ENCODE assay signal across 8 mouse cellular contexts in the genomic region with DNA sequence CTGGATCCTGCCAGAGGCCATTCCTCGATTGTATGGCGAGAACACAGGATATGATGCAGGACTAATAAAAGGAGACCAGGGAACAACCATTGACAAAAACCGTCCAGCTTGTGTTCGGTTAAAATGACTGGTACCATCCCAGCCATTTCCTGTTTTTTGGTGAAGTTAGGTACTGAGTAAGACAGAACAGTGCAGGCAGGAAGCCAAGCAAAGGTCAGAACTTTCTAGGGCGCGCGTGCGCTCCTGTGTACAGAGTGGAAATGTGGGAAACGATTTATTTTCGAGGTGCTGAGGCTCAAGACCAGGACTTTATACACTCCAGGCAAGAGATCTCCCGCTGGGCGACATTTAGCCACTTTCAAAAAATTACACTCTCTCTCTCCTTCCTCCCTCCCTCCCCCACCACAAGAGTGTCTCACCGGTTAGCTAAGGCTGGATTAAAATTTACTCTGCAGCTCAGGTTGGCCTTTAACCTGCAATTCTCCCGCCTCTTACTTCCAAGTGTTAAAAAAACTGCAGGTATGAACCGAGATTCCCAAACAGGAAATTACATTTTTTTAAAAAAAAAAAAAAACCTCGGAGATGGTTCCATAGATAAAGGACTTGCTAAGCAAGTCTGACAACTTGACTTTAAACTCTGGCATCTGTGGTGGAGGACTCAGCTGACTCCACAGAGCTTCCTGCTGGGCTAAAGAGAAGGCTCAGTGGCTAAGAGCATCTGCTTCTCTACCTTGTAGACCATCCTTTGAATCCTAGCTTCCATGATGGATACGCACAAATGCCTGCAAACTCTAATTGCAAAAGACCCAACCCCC. TPM values are rescaled to one million over a fixed set of nuclear protein-coding genes. Genes with fewer than 3 reads are reported as not detected.
DNase-seq lines count a peak whose midpoint lies in the region; ATAC-seq and TF ChIP-seq lines count a peak whose summit lies in the region.

No protein-coding gene starts in this region.

- H3K27me3 ChIP-seq in heart, adult 2 months (ENCODE audit: control insufficient read depth, insufficient read depth, low read length) = no peaks in the 10 kb centered on the region
- no peaks in the 10 kb centered on the region for H3K27me3 ChIP-seq in heart, embryonic 12.5 days (replicated peaks)
- no peaks in the 10 kb centered on the region for H3K27me3 ChIP-seq in embryonic facial prominence, embryonic 15.5 days
- H3K27me3 ChIP-seq in kidney, embryonic 16.5 days (ENCODE audit: insufficient read depth, low read length) = no peaks in the 10 kb centered on the region
- H3K27me3 ChIP-seq in stomach, embryonic 15.5 days (replicated peaks) = no peaks in the 10 kb centered on the region
- no peaks in the 10 kb centered on the region for H3K27me3 ChIP-seq in hindbrain, embryonic 10.5 days (ENCODE audit: insufficient read depth, poor library complexity, severe bottlenecking)

- no peak for TF ChIP-seq POLR2A in heart, adult 2 months (IDR thresholded peaks at IDR 0.05; ENCODE audit: insufficient read depth, low read depth, low read length)

- H3K4me3 ChIP-seq in heart, adult 2 months = no peak overlapping the region
- no peak overlapping the region for H3K4me3 ChIP-seq in heart, embryonic 12.5 days
- no peak overlapping the region for H3K4me3 ChIP-seq in embryonic facial prominence, embryonic 15.5 days (replicated peaks)
- H3K4me3 ChIP-seq in kidney, embryonic 16.5 days (ENCODE audit: low read length) = no peak overlapping the region
- H3K4me3 ChIP-seq in stomach, embryonic 15.5 days (replicated peaks) = no peak overlapping the region
- H3K4me3 ChIP-seq in hindbrain, embryonic 10.5 days = no peak overlapping the region

- WGBS in heart, adult 2 months = 50% methylated on average over 17 of the region's 17 CpGs
- 76% methylated on average over 17 of the region's 17 CpGs for WGBS in heart, embryonic 12.5 days
- WGBS in embryonic facial prominence, embryonic 15.5 days = 61% methylated on average over 17 of the region's 17 CpGs
- 56% methylated on average over 17 of the region's 17 CpGs for WGBS in kidney, embryonic 16.5 days
- 64% methylated on average over 17 of the region's 17 CpGs for WGBS in stomach, embryonic 15.5 days
- 85% methylated on average over 17 of the region's 17 CpGs for WGBS in hindbrain, embryonic 10.5 days

- intact Hi-C loops in heart, adult 2 months (cut with DNase I) = no loop called here

- H3K4me2 ChIP-seq in heart, embryonic 12.5 days = no peak overlapping the region
- peak overlapping the region; percentile 19; the same call in 1 of the 2 replicates for H3K4me2 ChIP-seq in embryonic facial prominence, embryonic 15.5 days (replicated peaks)
- H3K4me2 ChIP-seq in kidney, embryonic 16.5 days (replicated peaks; ENCODE audit: low read depth, low read length) = peak overlapping the region; percentile 21
- no peak overlapping the region for H3K4me2 ChIP-seq in stomach, embryonic 15.5 days

- no peak for ATAC-seq in heart, embryonic 12.5 days (ENCODE audit: insufficient number of reproducible peaks, low FRiP score)
- ATAC-seq in embryonic facial prominence, embryonic 15.5 days (ENCODE audit: insufficient number of reproducible peaks, low FRiP score, low TSS enrichment, low read depth) = no peak
- ATAC-seq in kidney, embryonic 16.5 days (ENCODE audit: low FRiP score, low TSS enrichment) = peak; percentile 44; the same call in 1 of the 2 replicates
- ATAC-seq in stomach, embryonic 15.5 days (ENCODE audit: insufficient read depth, low FRiP score, low read depth) = no peak; the same call in 1 of the 2 replicates

- no peak overlapping the region for H3K9ac ChIP-seq in heart, adult 2 months (ENCODE audit: low read depth, low read length)
- no peak overlapping the region for H3K9ac ChIP-seq in heart, embryonic 12.5 days
- H3K9ac ChIP-seq in embryonic facial prominence, embryonic 15.5 days = no peak overlapping the region
- H3K9ac ChIP-seq in kidney, embryonic 16.5 days (replicated peaks; ENCODE audit: low read length) = no peak overlapping the region
- H3K9ac ChIP-seq in stomach, embryonic 15.5 days = no peak overlapping the region

- TF ChIP-seq EP300 in heart, adult 2 months (IDR thresholded peaks at IDR 0.05; ENCODE audit: insufficient read depth, low read depth, low read length) = no peak

- no peaks in the 10 kb centered on the region for H3K79me2 ChIP-seq in heart, adult 2 months (replicated peaks; ENCODE audit: control insufficient read depth, insufficient read depth, low read length)

- H3K27ac ChIP-seq in heart, adult 2 months = peak overlapping the region; percentile 55
- no peak overlapping the region for H3K27ac ChIP-seq in heart, embryonic 12.5 days (ENCODE audit: poor library complexity, severe bottlenecking)
- peak overlapping the region; percentile 63 for H3K27ac ChIP-seq in embryonic facial prominence, embryonic 15.5 days (replicated peaks)
- H3K27ac ChIP-seq in kidney, embryonic 16.5 days (ENCODE audit: low read length) = peak overlapping the region; percentile 88
- H3K27ac ChIP-seq in stomach, embryonic 15.5 days = peak overlapping the region; percentile 33
- H3K27ac ChIP-seq in hindbrain, embryonic 10.5 days = no peak overlapping the region

- DNase-seq in heart, adult 2 months = peak; percentile 37 to 57
- no peak for DNase-seq in cerebellum, adult 8-10 months
- DNase-seq in cerebellum, postnatal 14 days = no peak
- no peak for DNase-seq in hindbrain, embryonic 10.5 days (ENCODE audit: low spot score)

- TF ChIP-seq CTCF in heart, adult 2 months (IDR thresholded peaks at IDR 0.05) = no peak

- no peaks in the 10 kb centered on the region for H3K36me3 ChIP-seq in heart, adult 2 months (ENCODE audit: control insufficient read depth, insufficient read depth, low read length)
- H3K36me3 ChIP-seq in heart, embryonic 12.5 days = peaks cover 85% of the 10 kb centered on the region
- peaks cover 73% of the 10 kb centered on the region for H3K36me3 ChIP-seq in embryonic facial prominence, embryonic 15.5 days
- peaks cover 57% of the 10 kb centered on the region for H3K36me3 ChIP-seq in kidney, embryonic 16.5 days (ENCODE audit: insufficient read depth, low read length)
- H3K36me3 ChIP-seq in stomach, embryonic 15.5 days = peaks cover 31% of the 10 kb centered on the region
- H3K36me3 ChIP-seq in hindbrain, embryonic 10.5 days = peaks cover 98% of the 10 kb centered on the region

- no peaks in the 10 kb centered on the region for H3K4me1 ChIP-seq in heart, adult 2 months (ENCODE audit: control insufficient read depth, insufficient read depth, low read length)
- no peaks in the 10 kb centered on the region for H3K4me1 ChIP-seq in heart, embryonic 12.5 days (replicated peaks)
- H3K4me1 ChIP-seq in embryonic facial prominence, embryonic 15.5 days = no peaks in the 10 kb centered on the region
- peaks cover 11% of the 10 kb centered on the region; the same call in 1 of the 2 replicates for H3K4me1 ChIP-seq in kidney, embryonic 16.5 days (ENCODE audit: insufficient read depth, low read length)
- no peaks in the 10 kb centered on the region for H3K4me1 ChIP-seq in stomach, embryonic 15.5 days
- no peaks in the 10 kb centered on the region for H3K4me1 ChIP-seq in hindbrain, embryonic 10.5 days (replicated peaks)

- H3K9me3 ChIP-seq in heart, embryonic 12.5 days (replicated peaks) = no peaks in the 10 kb centered on the region
- no peaks in the 10 kb centered on the region for H3K9me3 ChIP-seq in embryonic facial prominence, embryonic 15.5 days (replicated peaks)
- H3K9me3 ChIP-seq in kidney, embryonic 16.5 days (ENCODE audit: low read length) = no peaks in the 10 kb centered on the region
- no peaks in the 10 kb centered on the region for H3K9me3 ChIP-seq in stomach, embryonic 15.5 days
- H3K9me3 ChIP-seq in hindbrain, embryonic 10.5 days = no peaks in the 10 kb centered on the region

RNA-seq across cellular contexts. Expression of a gene that starts 8.7 kb away (rescaled TPM):
- total RNA-seq in heart, adult 2 months (2021) = 10 to 100 TPM; 26.3 to 27.3 TPM
- polyA plus RNA-seq in heart, adult 2 months (2012; rRNA removed) = 9.6 and 15.3 TPM in 2 replicates
- polyA plus RNA-seq in heart, embryonic 12.5 days (2016; fragmentation: Nextera tagmentation; extraction: Ambion mirVana) = 34.8 and 36.2 TPM in 2 replicates
- 31.6 and 34.7 TPM in 2 replicates for polyA plus RNA-seq in embryonic facial prominence, embryonic 15.5 days (2015; fragmentation: Nextera tagmentation; extraction: Ambion mirVana)
- polyA plus RNA-seq in kidney, embryonic 16.5 days (2015; fragmentation: Nextera tagmentation; extraction: Ambion mirVana) = 38.2 and 40.3 TPM in 2 replicates
- polyA plus RNA-seq in stomach, embryonic 15.5 days (2015; fragmentation: Nextera tagmentation; extraction: Ambion mirVana) = 33.6 and 36.6 TPM in 2 replicates
- 35.7 and 39.4 TPM in 2 replicates for polyA plus RNA-seq in hindbrain, embryonic 10.5 days (2016; fragmentation: Nextera tagmentation; extraction: Ambion mirVana)

RNA-seq across cellular contexts. Expression of a gene that starts 11.7 kb away (rescaled TPM):
- 10 to 100 TPM; 21.0 to 21.2 TPM for total RNA-seq in heart, adult 2 months (2021)
- 12.4 and 23.2 TPM in 2 replicates for polyA plus RNA-seq in heart, adult 2 months (2012; rRNA removed)
- 76.0 and 76.1 TPM in 2 replicates for polyA plus RNA-seq in heart, embryonic 12.5 days (2016; fragmentation: Nextera tagmentation; extraction: Ambion mirVana)
- polyA plus RNA-seq in embryonic facial prominence, embryonic 15.5 days (2015; fragmentation: Nextera tagmentation; extraction: Ambion mirVana) = 87.5 and 90.5 TPM in 2 replicates
- polyA plus RNA-seq in kidney, embryonic 16.5 days (2015; fragmentation: Nextera tagmentation; extraction: Ambion mirVana) = 130 and 136 TPM in 2 replicates
- 89.0 and 91.8 TPM in 2 replicates for polyA plus RNA-seq in stomach, embryonic 15.5 days (2015; fragmentation: Nextera tagmentation; extraction: Ambion mirVana)
- 149 and 159 TPM in 2 replicates for polyA plus RNA-seq in hindbrain, embryonic 10.5 days (2016; fragmentation: Nextera tagmentation; extraction: Ambion mirVana)

RNA-seq across cellular contexts. Expression of a gene that starts 11.8 kb away (rescaled TPM):
- total RNA-seq in heart, adult 2 months (2021) = 1 to 10 TPM; 8.6 to 9.8 TPM
- polyA plus RNA-seq in heart, adult 2 months (2012; rRNA removed) = 8.8 and 9.7 TPM in 2 replicates
- 20.9 and 22.7 TPM in 2 replicates for polyA plus RNA-seq in heart, embryonic 12.5 days (2016; fragmentation: Nextera tagmentation; extraction: Ambion mirVana)
- polyA plus RNA-seq in embryonic facial prominence, embryonic 15.5 days (2015; fragmentation: Nextera tagmentation; extraction: Ambion mirVana) = 27.0 and 29.9 TPM in 2 replicates
- 42.6 and 44.5 TPM in 2 replicates for polyA plus RNA-seq in kidney, embryonic 16.5 days (2015; fragmentation: Nextera tagmentation; extraction: Ambion mirVana)
- polyA plus RNA-seq in stomach, embryonic 15.5 days (2015; fragmentation: Nextera tagmentation; extraction: Ambion mirVana) = 26.6 and 27.8 TPM in 2 replicates
- polyA plus RNA-seq in hindbrain, embryonic 10.5 days (2016; fragmentation: Nextera tagmentation; extraction: Ambion mirVana) = 37.9 and 39.4 TPM in 2 replicates

Comparison
In these comparisons a context has a peak if more than half of its experiments do, and no peak if none do; other contexts are left out.
1. H3K27ac ChIP-seq: peak in heart, adult 2 months (single experiment), embryonic facial prominence, embryonic 15.5 days (single experiment), kidney, embryonic 16.5 days (single experiment) and stomach, embryonic 15.5 days (single experiment); none in heart, embryonic 12.5 days (single experiment) and hindbrain, embryonic 10.5 days (single experiment).
2. DNase-seq: peak in heart, adult 2 months (2 of 2); none in cerebellum, adult 8-10 months (single experiment), cerebellum, postnatal 14 days (0 of 2) and hindbrain, embryonic 10.5 days (single experiment).
3. H3K4me2 ChIP-seq: peak in embryonic facial prominence, embryonic 15.5 days (single experiment) and kidney, embryonic 16.5 days (single experiment); none in heart, embryonic 12.5 days (single experiment) and stomach, embryonic 15.5 days (single experiment).